Mouse (Mus musculus): ENCODE data around the gene Gnai2. TPM values are rescaled to one million over a fixed set of nuclear protein-coding genes. Genes with fewer than 3 reads are reported as not detected.
A peak's percentile ranks its signal among the peaks of the same experiment; 100 is the strongest.

Gene Gnai2
- total RNA-seq (2021), result 100 to 1,000 TPM; 222 to 239 TPM
- long read RNA-seq, experiment 1, transcript Gnai2-202 (9 exons, 1,777 nt), result minor isoform, 24 of 227 reads
- long read RNA-seq, experiment 1, transcript Gnai2-201 (9 exons, 2,215 nt), result major isoform, 160 of 227 reads
- long read RNA-seq, experiment 1, transcript Gnai2-206 (2 exons, 595 nt), result minor isoform, 20 of 227 reads
- long read RNA-seq, experiment 1, partial matches to known transcripts, result 20 of 227 reads
- long read RNA-seq, experiment 1, other reads (novel, unspliced or antisense), result 3 of 227 reads
- long read RNA-seq, experiment 2, transcript Gnai2-206 (2 exons, 595 nt), result minor isoform, 17 of 148 reads
- long read RNA-seq, experiment 2, transcript Gnai2-202 (9 exons, 1,777 nt), result minor isoform, 15 of 148 reads
- long read RNA-seq, experiment 2, transcript Gnai2-201 (9 exons, 2,215 nt), result major isoform, 84 of 148 reads
- long read RNA-seq, experiment 2, partial matches to known transcripts, result 19 of 148 reads
- long read RNA-seq, experiment 2, other reads (novel, unspliced or antisense), result 13 of 148 reads

- peak; percentile 93 for DNase-seq (ENCODE audit: low spot score in 2 of 2)
Measured at GRCm38 (mm10) chr9:107635279-107636028, at the start of gene Gnai2. Gene Gnai2 (minus strand): TSS chr9:107635367.

GRCm38 (mm10) chr9:107682405-107682804, 47.2 kb upstream of the Gnai2 start:
- DNase-seq (ENCODE audit: low spot score in 2 of 2), result no peak

- no peak for DNase-seq (ENCODE audit: low spot score in 2 of 2)
Measured at GRCm38 (mm10) chr9:107679501-107679900, 44.3 kb upstream of the Gnai2 start, which contains the start of gene Gnat1. Gene Gnat1 (minus strand): TSS chr9:107679712.

GRCm38 (mm10) chr9:107678861-107679260, 43.7 kb upstream of the Gnai2 start:
- DNase-seq (ENCODE audit: low spot score in 2 of 2), result no peak

- peak; percentile 74 to 87 for DNase-seq (ENCODE audit: low spot score in 2 of 2)
Measured at GRCm38 (mm10) chr9:107677819-107678526, 42.8 kb upstream of the Gnai2 start.

GRCm38 (mm10) chr9:107677091-107677784, 42.1 kb upstream of the Gnai2 start:
- DNase-seq (ENCODE audit: low spot score in 2 of 2), result no peak

GRCm38 (mm10) chr9:107676302-107676701, 41.1 kb upstream of the Gnai2 start:
- DNase-seq (ENCODE audit: low spot score in 2 of 2), result peak in 1 of 2 experiments; percentile 32

GRCm38 (mm10) chr9:107675671-107676301, 40.6 kb upstream of the Gnai2 start:
- DNase-seq (ENCODE audit: low spot score in 2 of 2), result peak; percentile 69 to 70

- DNase-seq (ENCODE audit: low spot score in 2 of 2), result no peak
Measured at GRCm38 (mm10) chr9:107674609-107675429, 39.7 kb upstream of the Gnai2 start.

- no peak for DNase-seq (ENCODE audit: low spot score in 2 of 2)
Measured at GRCm38 (mm10) chr9:107670259-107670658, 35.1 kb upstream of the Gnai2 start.

- no peak for DNase-seq (ENCODE audit: low spot score in 2 of 2)
Measured at GRCm38 (mm10) chr9:107669480-107669945, 34.3 kb upstream of the Gnai2 start, which contains the start of gene Slc38a3. Gene Slc38a3 (minus strand): TSS chr9:107669530.

GRCm38 (mm10) chr9:107668916-107669315, 33.7 kb upstream of the Gnai2 start:
- DNase-seq (ENCODE audit: low spot score in 2 of 2), result no peak

- DNase-seq (ENCODE audit: low spot score in 2 of 2), result no peak
Measured at GRCm38 (mm10) chr9:107668011-107668410, 32.8 kb upstream of the Gnai2 start.

GRCm38 (mm10) chr9:107667219-107667618, 32.1 kb upstream of the Gnai2 start:
- peak in 1 of 2 experiments; percentile 32 for DNase-seq (ENCODE audit: low spot score in 2 of 2)

- DNase-seq (ENCODE audit: low spot score in 2 of 2), result no peak
Measured at GRCm38 (mm10) chr9:107666751-107667205, 31.6 kb upstream of the Gnai2 start.

GRCm38 (mm10) chr9:107665308-107665707, 30.1 kb upstream of the Gnai2 start:
- no peak for DNase-seq (ENCODE audit: low spot score in 2 of 2)

GRCm38 (mm10) chr9:107663525-107663924, 28.4 kb upstream of the Gnai2 start:
- DNase-seq (ENCODE audit: low spot score in 2 of 2), result no peak

- no peak for DNase-seq (ENCODE audit: low spot score in 2 of 2)
Measured at GRCm38 (mm10) chr9:107662342-107662741, 27.2 kb upstream of the Gnai2 start.

GRCm38 (mm10) chr9:107660777-107661176, 25.6 kb upstream of the Gnai2 start:
- no peak for DNase-seq (ENCODE audit: low spot score in 2 of 2)
